Mouse (Mus musculus): ENCODE results near the gene Tbr1. TPM values are rescaled to one million over a fixed set of nuclear protein-coding genes. Genes with fewer than 3 reads are reported as not detected.

Gene Tbr1
- polyA plus RNA-seq, 1 experiment from 2014 or later = 0.19 TPM

GRCm38 (mm10) chr2:61804841-61805540 lies 2.3 kb downstream of the Tbr1 start:
- no peaks in the 10 kb centered on the region for H3K36me3 ChIP-seq
- peaks cover 73% of the 10 kb centered on the region for H3K27me3 ChIP-seq
- peak; percentile 67; the same call in 1 of the 2 replicates for ATAC-seq (ENCODE audit: insufficient number of reproducible peaks, insufficient read depth, low FRiP score, low TSS enrichment, low read depth)
- no peak overlapping the region for H3K9ac ChIP-seq (replicated peaks)
- 1% methylated on average over 39 of the region's 39 CpGs for WGBS
- no peak overlapping the region for H3K27ac ChIP-seq
- peak overlapping the region; percentile 23 for H3K4me3 ChIP-seq (replicated peaks)
- peaks cover 35% of the 10 kb centered on the region for H3K4me1 ChIP-seq (replicated peaks)
- H3K9me3 ChIP-seq = no peaks in the 10 kb centered on the region
- peak overlapping the region; percentile 39 for H3K4me2 ChIP-seq

- Histone ChIP-seq H3K4me2 (peak overlapping the region; percentile 39), H3K9me3 (no peaks in the 10 kb centered on the region), H3K27ac (no peak overlapping the region), H3K36me3 (no peaks in the 10 kb centered on the region), H3K4me1 (replicated peaks) (peaks cover 35% of the 10 kb centered on the region), H3K4me3 (replicated peaks) (peak overlapping the region; percentile 23), H3K27me3 (peaks cover 81% of the 10 kb centered on the region), H3K9ac (replicated peaks) (no peak overlapping the region)
- no peak; the same call in 1 of the 2 replicates for ATAC-seq (ENCODE audit: insufficient number of reproducible peaks, insufficient read depth, low FRiP score, low TSS enrichment, low read depth)
- WGBS = under 1% methylated on average over 39 of the region's 39 CpGs
These were observed 3.0 kb downstream of the Tbr1 start for GRCm38 (mm10) chr2:61805541-61806345.

- no peak overlapping the region for H3K4me2 ChIP-seq
- no peak for ATAC-seq (ENCODE audit: insufficient number of reproducible peaks, insufficient read depth, low FRiP score, low TSS enrichment, low read depth)
- H3K36me3 ChIP-seq = no peaks in the 10 kb centered on the region
- H3K4me1 ChIP-seq (replicated peaks) = peaks cover 36% of the 10 kb centered on the region
- WGBS = 0% methylated on average over 3 of the region's 3 CpGs
- peaks cover 87% of the 10 kb centered on the region for H3K27me3 ChIP-seq
- no peak overlapping the region for H3K4me3 ChIP-seq (replicated peaks)
- no peak overlapping the region for H3K27ac ChIP-seq
- H3K9ac ChIP-seq (replicated peaks) = no peak overlapping the region
- no peaks in the 10 kb centered on the region for H3K9me3 ChIP-seq
These were observed 3.7 kb downstream of the Tbr1 start for GRCm38 (mm10) chr2:61806346-61806825.

- Histone ChIP-seq H3K36me3 (no peaks in the 10 kb centered on the region), H3K4me3 (replicated peaks) (peak overlapping the region; percentile 21), H3K4me2 (peak overlapping the region; percentile 37), H3K9me3 (no peaks in the 10 kb centered on the region), H3K9ac (replicated peaks) (no peak overlapping the region), H3K27me3 (peaks cover 88% of the 10 kb centered on the region), H3K27ac (no peak overlapping the region), H3K4me1 (replicated peaks) (peaks cover 39% of the 10 kb centered on the region)
- no peak for ATAC-seq (ENCODE audit: insufficient number of reproducible peaks, insufficient read depth, low FRiP score, low TSS enrichment, low read depth)
- 0% methylated on average over 22 of the region's 22 CpGs for WGBS
These were observed 4.4 kb downstream of the Tbr1 start for GRCm38 (mm10) chr2:61807151-61807550.

- H3K27me3 ChIP-seq = peaks cover 88% of the 10 kb centered on the region
- no peak for ATAC-seq (ENCODE audit: insufficient number of reproducible peaks, insufficient read depth, low FRiP score, low TSS enrichment, low read depth)
- no peak overlapping the region for H3K4me2 ChIP-seq
- H3K9ac ChIP-seq (replicated peaks) = no peak overlapping the region
- H3K4me3 ChIP-seq (replicated peaks) = no peak overlapping the region
- 17% methylated on average over 2 of the region's 2 CpGs for WGBS
- H3K36me3 ChIP-seq = no peaks in the 10 kb centered on the region
- no peaks in the 10 kb centered on the region for H3K9me3 ChIP-seq
- peaks cover 35% of the 10 kb centered on the region for H3K4me1 ChIP-seq (replicated peaks)
- H3K27ac ChIP-seq = no peak overlapping the region
These were observed 5.1 kb downstream of the Tbr1 start for GRCm38 (mm10) chr2:61807781-61808180.

GRCm38 (mm10) chr2:61808776-61809175 lies 6.0 kb downstream of the Tbr1 start:
- peaks cover 82% of the 10 kb centered on the region for H3K27me3 ChIP-seq
- ATAC-seq (ENCODE audit: insufficient number of reproducible peaks, insufficient read depth, low FRiP score, low TSS enrichment, low read depth) = no peak

GRCm38 (mm10) chr2:61809381-61809780 lies 6.7 kb downstream of the Tbr1 start:
- Histone ChIP-seq H3K27ac (no peak overlapping the region), H3K4me1 (replicated peaks) (peaks cover 22% of the 10 kb centered on the region), H3K9me3 (no peaks in the 10 kb centered on the region), H3K36me3 (no peaks in the 10 kb centered on the region), H3K27me3 (peaks cover 81% of the 10 kb centered on the region), H3K4me3 (replicated peaks) (no peak overlapping the region), H3K4me2 (no peak overlapping the region), H3K9ac (replicated peaks) (no peak overlapping the region)
- 2% methylated on average over 1 of the region's 1 CpGs for WGBS
- ATAC-seq (ENCODE audit: insufficient number of reproducible peaks, insufficient read depth, low FRiP score, low TSS enrichment, low read depth) = no peak

More at GRCm38 (mm10) chr2:61808776-61809175, 6.0 kb downstream of the Tbr1 start:
- 2% methylated on average over 6 of the region's 6 CpGs for WGBS
- Histone ChIP-seq H3K36me3 (no peaks in the 10 kb centered on the region), H3K4me2 (no peak overlapping the region), H3K9ac (replicated peaks) (no peak overlapping the region), H3K9me3 (no peaks in the 10 kb centered on the region), H3K4me1 (replicated peaks) (peaks cover 25% of the 10 kb centered on the region), H3K27ac (no peak overlapping the region), H3K4me3 (replicated peaks) (no peak overlapping the region)

GRCm38 (mm10) chr2:61810751-61811150 lies 8.0 kb downstream of the Tbr1 start:
- Histone ChIP-seq H3K4me3 (replicated peaks) (no peak overlapping the region), H3K27ac (no peak overlapping the region), H3K36me3 (no peaks in the 10 kb centered on the region), H3K4me2 (no peak overlapping the region), H3K9me3 (no peaks in the 10 kb centered on the region), H3K9ac (replicated peaks) (no peak overlapping the region), H3K27me3 (peaks cover 75% of the 10 kb centered on the region), H3K4me1 (replicated peaks) (peaks cover 12% of the 10 kb centered on the region)
- no peak for ATAC-seq (ENCODE audit: insufficient number of reproducible peaks, insufficient read depth, low FRiP score, low TSS enrichment, low read depth)
- 30% methylated on average over 4 of the region's 4 CpGs for WGBS

- Histone ChIP-seq H3K36me3 (no peaks in the 10 kb centered on the region), H3K9me3 (no peaks in the 10 kb centered on the region), H3K27me3 (peaks cover 74% of the 10 kb centered on the region), H3K4me1 (replicated peaks) (peaks cover 12% of the 10 kb centered on the region; the same call in 1 of the 2 replicates), H3K4me2 (peak overlapping the region; percentile 91), H3K9ac (replicated peaks) (peak overlapping the region; percentile 74; the same call in 1 of the 2 replicates), H3K27ac (no peak overlapping the region), H3K4me3 (replicated peaks) (peak overlapping the region; percentile 55)
- 2% methylated on average over 8 of the region's 8 CpGs for WGBS
- no peak for ATAC-seq (ENCODE audit: insufficient number of reproducible peaks, insufficient read depth, low FRiP score, low TSS enrichment, low read depth)
These were observed 8.4 kb downstream of the Tbr1 start for GRCm38 (mm10) chr2:61811163-61811506.

- peaks cover 12% of the 10 kb centered on the region; the same call in 1 of the 2 replicates for H3K4me1 ChIP-seq (replicated peaks)
- no peak overlapping the region for H3K27ac ChIP-seq
- ATAC-seq (ENCODE audit: insufficient number of reproducible peaks, insufficient read depth, low FRiP score, low TSS enrichment, low read depth) = peak; percentile 54
- H3K27me3 ChIP-seq = peaks cover 69% of the 10 kb centered on the region
- under 1% methylated on average over 121 of the region's 121 CpGs for WGBS
- no peaks in the 10 kb centered on the region for H3K9me3 ChIP-seq
- H3K9ac ChIP-seq (replicated peaks) = peak overlapping the region; percentile 74
- H3K4me3 ChIP-seq (replicated peaks) = peak overlapping the region; percentile 55
- H3K36me3 ChIP-seq = no peaks in the 10 kb centered on the region
- H3K4me2 ChIP-seq = peak overlapping the region; percentile 91
These were observed 9.0 kb downstream of the Tbr1 start for GRCm38 (mm10) chr2:61811507-61812421.
